Mouse (Mus musculus): ENCODE data around the gene Sugct.
"Not testable (repeated sequence)": the region's sequence is repeated elsewhere in the genome, so short reads cannot be mapped to it uniquely, and the experiment has no call there.

Gene Sugct

GRCm38 (mm10) chr13:16831840-16832239 lies 863.5 kb downstream of the Sugct start:
- ChIA-PET POLR2A (interaction anchor here in 1 of 4 experiments (0.5 kb wide), 1 partner anchor 82 kb away, joined by 3 read pairs; no protein-coding TSS in a partner anchor), CTCF (interaction anchor here in 1 of 4 experiments (0.5 kb wide), 1 partner anchor 88 kb away, joined by 3 read pairs; no protein-coding TSS in a partner anchor)

GRCm38 (mm10) chr13:16830291-16830690 lies 865.1 kb downstream of the Sugct start:
- CTCF ChIA-PET, POLR2A ChIA-PET: not testable (repeated sequence)

- POLR2A ChIA-PET = no interaction called here
- CTCF ChIA-PET = interaction anchor here in 1 of 4 experiments (0.6 kb wide), 1 partner anchor 818 kb away, joined by 3 read pairs; the partner anchor contains the start of gene Inhba
These were observed 865.8 kb downstream of the Sugct start for GRCm38 (mm10) chr13:16829589-16829988.

GRCm38 (mm10) chr13:16825619-16826018 lies 869.7 kb downstream of the Sugct start:
- CTCF ChIA-PET = no interaction called here
- POLR2A ChIA-PET = interaction anchor here in 1 of 4 experiments (0.6 to 0.7 kb wide), 2 partner anchors 1071 to 1575 kb away, joined by 3 read pairs; no protein-coding TSS in a partner anchor

GRCm38 (mm10) chr13:16821785-16822184 lies 873.6 kb downstream of the Sugct start:
- POLR2A ChIA-PET = no interaction called here
- CTCF ChIA-PET = no interaction called here

- CTCF ChIA-PET = no interaction called here
- POLR2A ChIA-PET = no interaction called here
These were observed 877.9 kb downstream of the Sugct start for GRCm38 (mm10) chr13:16817471-16817870.

GRCm38 (mm10) chr13:16816747-16817146 lies 878.6 kb downstream of the Sugct start:
- ChIA-PET POLR2A (no interaction called here), CTCF (no interaction called here)

GRCm38 (mm10) chr13:16812268-16812667 lies 883.1 kb downstream of the Sugct start:
- POLR2A ChIA-PET = no interaction called here

More at GRCm38 (mm10) chr13:16812268-16812667, 883.1 kb downstream of the Sugct start:
- CTCF ChIA-PET = no interaction called here
